Mouse (Mus musculus) lung, postnatal 0 days (tissue): ENCODE data around the gene Hsf2bp.

Experiments
- CTCF ChIP-seq: IDR thresholded peaks from 2 replicates; pipeline ENCODE4 v1.5.1; 2016; ENCODE audit warnings: antibody characterized with exemption, mild to moderate bottlenecking
- EP300 ChIP-seq: IDR thresholded peaks from 2 replicates; pipeline ENCODE4 v1.6.1; 2016; ENCODE audit warnings: antibody characterized with exemption, mild to moderate bottlenecking, control low read depth

DNA sequence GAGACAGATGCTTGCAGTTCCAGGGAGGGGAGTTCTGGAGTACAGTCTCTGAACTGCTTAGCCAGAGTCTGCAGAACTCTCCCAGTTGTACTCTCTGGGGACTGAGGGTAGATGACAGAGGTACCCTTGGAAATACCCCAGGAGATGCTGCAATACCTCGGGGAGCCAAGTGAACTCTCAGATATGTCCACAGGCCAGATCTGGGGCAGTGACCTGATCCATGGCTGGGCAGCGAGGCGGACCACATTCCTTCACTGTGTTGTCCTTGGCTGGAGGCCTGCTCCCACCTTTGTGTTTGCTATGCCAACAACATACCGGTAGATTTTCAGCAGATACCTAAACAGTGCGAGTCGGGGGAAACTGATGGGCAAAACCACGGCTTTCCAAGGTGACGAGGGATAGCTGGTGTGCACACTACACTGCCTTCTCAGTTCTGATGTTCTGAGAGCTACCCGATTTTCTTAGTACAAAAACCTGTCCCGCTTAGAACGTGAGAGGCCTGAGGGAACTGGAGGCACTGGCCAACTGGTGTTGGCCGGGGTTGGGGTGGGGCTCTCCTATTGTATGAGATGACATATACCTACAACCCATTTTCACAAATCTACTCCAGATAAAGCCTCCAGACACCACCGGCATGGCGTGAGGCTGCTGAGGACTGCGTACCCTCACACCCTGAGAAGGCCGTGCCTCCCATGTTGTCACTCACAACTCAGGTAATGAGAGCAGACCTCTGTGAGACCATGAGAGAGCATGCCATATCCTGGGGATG, 96.7 kb downstream of the Hsf2bp start:
- TF ChIP-seq CTCF (no peak), EP300 (no peak)
